Mouse (Mus musculus): ENCODE measurements around the gene E130208F15Rik. TPM values are rescaled to one million over a fixed set of nuclear protein-coding genes. Genes with fewer than 3 reads are reported as not detected.

E130208F15Rik gene
- polyA plus RNA-seq, 1 experiment = 0.81 TPM

DNA sequence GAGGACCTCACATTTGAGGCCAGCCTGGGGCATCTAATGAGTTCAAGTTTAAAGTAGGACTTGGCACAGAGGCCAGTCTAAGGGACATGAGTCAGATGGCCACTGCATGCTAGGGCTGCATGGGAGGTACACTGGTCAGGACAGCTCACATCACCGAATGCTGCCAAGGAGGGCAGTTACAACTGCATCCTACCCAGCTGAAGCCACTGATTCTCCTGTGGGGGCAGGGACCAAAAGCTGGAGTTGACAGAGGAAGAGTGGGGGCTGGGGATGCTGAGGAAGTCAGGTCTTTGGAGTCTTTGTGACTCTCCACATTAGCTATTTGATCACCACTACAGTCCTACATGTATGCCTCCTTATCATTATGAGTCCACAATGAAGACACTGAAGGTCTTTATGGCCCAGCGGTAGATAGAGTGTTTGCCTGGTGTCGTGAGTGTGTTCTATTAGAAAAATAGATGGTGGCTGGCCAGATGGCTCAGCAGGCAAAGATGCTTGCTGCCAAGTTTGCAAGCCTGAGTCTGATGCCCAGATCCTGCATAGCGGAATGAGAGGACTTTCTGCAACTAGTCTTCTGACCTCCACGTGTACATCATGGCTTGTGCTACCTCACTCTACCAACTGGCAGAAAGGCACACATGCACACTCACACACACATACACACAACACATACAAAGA is 18.0 kb downstream of the E130208F15Rik start:
- Histone ChIP-seq H3K4me3 (ENCODE audit: insufficient read depth, poor library complexity, severe bottlenecking) (no peak overlapping the region), H3ac (ENCODE audit: control insufficient read depth, insufficient read length, low read depth) (no peak overlapping the region), H3K27me3 (ENCODE audit: control insufficient read depth, insufficient read depth, insufficient read length) (peaks cover 48% of the 10 kb centered on the region), H3K79me2 (ENCODE audit: control insufficient read depth, insufficient read depth) (no peaks in the 10 kb centered on the region), H3K79me3 (ENCODE audit: low read depth) (no peaks in the 10 kb centered on the region), H3K36me3 (ENCODE audit: control insufficient read depth, insufficient read depth) (no peaks in the 10 kb centered on the region)
- no peak for TF ChIP-seq CEBPB (IDR thresholded peaks at IDR 0.05; ENCODE audit: low read depth)
- TF ChIP-seq MYOD1 (IDR thresholded peaks at IDR 0.05; ENCODE audit: control insufficient read depth, insufficient read length, low read depth) = no peak
- TF ChIP-seq MYOG (IDR thresholded peaks at IDR 0.05; ENCODE audit: control insufficient read depth, extremely low read depth, insufficient read length) = no peak
- TF ChIP-seq MAX (IDR thresholded peaks at IDR 0.05) = no peak
- TF ChIP-seq CTCF (IDR thresholded peaks at IDR 0.05; ENCODE audit: control insufficient read depth, insufficient read depth, insufficient read length) = no peak
- TF ChIP-seq USF1 (IDR thresholded peaks at IDR 0.05; ENCODE audit: low read depth) = no peak
- no peak for TF ChIP-seq FOSL1 (IDR thresholded peaks at IDR 0.05; ENCODE audit: insufficient read depth, low read length, poor library complexity, severe bottlenecking)

- H3K27me3 ChIP-seq (ENCODE audit: control insufficient read depth, insufficient read depth, insufficient read length) = peaks cover 47% of the 10 kb centered on the region
- H3K79me2 ChIP-seq (ENCODE audit: control insufficient read depth, insufficient read depth) = no peaks in the 10 kb centered on the region
- H3K79me3 ChIP-seq (ENCODE audit: low read depth) = no peaks in the 10 kb centered on the region
- H3K4me3 ChIP-seq (ENCODE audit: insufficient read depth, poor library complexity, severe bottlenecking) = no peak overlapping the region
- TF ChIP-seq MAX (IDR thresholded peaks at IDR 0.05) = no peak
- no peak for TF ChIP-seq FOSL1 (IDR thresholded peaks at IDR 0.05; ENCODE audit: insufficient read depth, low read length, poor library complexity, severe bottlenecking)
- no peak for TF ChIP-seq CTCF (IDR thresholded peaks at IDR 0.05; ENCODE audit: control insufficient read depth, insufficient read depth, insufficient read length)
- no peak for TF ChIP-seq USF1 (IDR thresholded peaks at IDR 0.05; ENCODE audit: low read depth)
- no peak for TF ChIP-seq MYOG (IDR thresholded peaks at IDR 0.05; ENCODE audit: control insufficient read depth, extremely low read depth, insufficient read length)
- TF ChIP-seq CEBPB (IDR thresholded peaks at IDR 0.05; ENCODE audit: low read depth) = no peak
- no peak for TF ChIP-seq MYOD1 (IDR thresholded peaks at IDR 0.05; ENCODE audit: control insufficient read depth, insufficient read length, low read depth)
- no peak overlapping the region for H3ac ChIP-seq (ENCODE audit: control insufficient read depth, insufficient read length, low read depth)
- H3K36me3 ChIP-seq (ENCODE audit: control insufficient read depth, insufficient read depth) = no peaks in the 10 kb centered on the region
Observed at GRCm38 (mm10) chr7:30346635-30347379, 25.3 kb downstream of the E130208F15Rik start.

DNA sequence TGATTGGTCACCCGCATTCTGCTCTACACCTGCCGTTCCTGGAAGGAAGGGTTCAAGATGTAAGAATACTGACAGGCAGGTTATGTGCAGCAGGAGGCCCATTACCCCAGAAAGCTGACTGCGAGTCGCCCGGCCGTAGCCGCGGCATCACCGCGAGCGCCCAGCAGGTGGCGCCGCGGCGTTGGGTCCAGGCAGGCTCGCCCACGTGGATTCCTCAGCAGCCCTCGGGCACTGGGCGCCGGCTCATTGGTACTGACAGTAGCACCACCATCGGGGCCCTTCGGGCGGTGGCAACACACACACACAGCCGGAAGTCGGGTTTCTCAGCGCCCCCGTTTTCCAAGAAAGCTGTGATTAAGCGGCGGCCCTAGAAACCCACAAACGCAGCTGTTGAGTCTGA is 26.3 kb downstream of the E130208F15Rik start:
- peaks cover 44% of the 10 kb centered on the region for H3K27me3 ChIP-seq (ENCODE audit: control insufficient read depth, insufficient read depth, insufficient read length)
- H3K36me3 ChIP-seq (ENCODE audit: control insufficient read depth, insufficient read depth) = no peaks in the 10 kb centered on the region
- no peaks in the 10 kb centered on the region for H3K79me2 ChIP-seq (ENCODE audit: control insufficient read depth, insufficient read depth)
- H3K4me3 ChIP-seq (ENCODE audit: insufficient read depth, poor library complexity, severe bottlenecking) = no peak overlapping the region
- no peak overlapping the region for H3ac ChIP-seq (ENCODE audit: control insufficient read depth, insufficient read length, low read depth)
- TF ChIP-seq CTCF (IDR thresholded peaks at IDR 0.05; ENCODE audit: control insufficient read depth, insufficient read depth, insufficient read length) (peak; percentile 90), MYOG (IDR thresholded peaks at IDR 0.05; ENCODE audit: control insufficient read depth, extremely low read depth, insufficient read length) (no peak)
- no peaks in the 10 kb centered on the region for H3K79me3 ChIP-seq (ENCODE audit: low read depth)

DNA sequence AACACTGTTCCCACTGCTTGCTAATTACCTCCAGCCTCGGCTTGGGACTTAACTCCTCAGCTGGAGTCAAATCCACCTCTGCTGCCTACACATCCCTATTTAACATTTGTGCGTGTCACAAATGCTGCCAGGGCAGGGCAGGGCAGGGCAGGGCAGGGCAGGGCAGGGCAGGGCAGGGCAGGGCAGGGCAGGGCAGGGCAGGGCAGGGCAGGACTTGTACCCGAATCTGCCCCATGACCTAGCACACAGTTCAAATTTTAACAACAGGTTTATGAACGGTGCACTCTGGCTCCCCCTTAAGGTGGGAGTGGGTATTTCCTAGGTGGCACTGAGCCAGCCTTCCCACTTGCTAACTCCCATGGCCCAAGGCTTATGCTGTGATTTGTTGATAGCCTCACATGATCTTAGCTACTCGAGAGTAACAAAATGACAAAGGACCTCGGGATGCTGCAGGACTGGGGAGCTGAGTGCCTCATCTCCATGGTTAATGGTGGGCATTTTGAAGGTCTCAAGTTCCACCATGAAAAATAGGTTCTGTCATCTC is 31.8 kb downstream of the E130208F15Rik start:
- Histone ChIP-seq H3K4me3 (ENCODE audit: insufficient read depth, poor library complexity, severe bottlenecking) (no peak overlapping the region), H3ac (ENCODE audit: control insufficient read depth, insufficient read length, low read depth) (no peak overlapping the region), H3K79me2 (ENCODE audit: control insufficient read depth, insufficient read depth) (no peaks in the 10 kb centered on the region), H3K79me3 (ENCODE audit: low read depth) (no peaks in the 10 kb centered on the region), H3K36me3 (ENCODE audit: control insufficient read depth, insufficient read depth) (no peaks in the 10 kb centered on the region), H3K27me3 (ENCODE audit: control insufficient read depth, insufficient read depth, insufficient read length) (peaks cover 51% of the 10 kb centered on the region)
- TF ChIP-seq CTCF (IDR thresholded peaks at IDR 0.05; ENCODE audit: control insufficient read depth, insufficient read depth, insufficient read length) = no peak
- TF ChIP-seq CEBPB (IDR thresholded peaks at IDR 0.05; ENCODE audit: low read depth) = no peak
- no peak for TF ChIP-seq FOSL1 (IDR thresholded peaks at IDR 0.05; ENCODE audit: insufficient read depth, low read length, poor library complexity, severe bottlenecking)
- TF ChIP-seq USF1 (IDR thresholded peaks at IDR 0.05; ENCODE audit: low read depth) = no peak
- no peak for TF ChIP-seq MAX (IDR thresholded peaks at IDR 0.05)
- TF ChIP-seq MYOG (IDR thresholded peaks at IDR 0.05; ENCODE audit: control insufficient read depth, extremely low read depth, insufficient read length) = no peak
- no peak for TF ChIP-seq MYOD1 (IDR thresholded peaks at IDR 0.05; ENCODE audit: control insufficient read depth, insufficient read length, low read depth)

DNA sequence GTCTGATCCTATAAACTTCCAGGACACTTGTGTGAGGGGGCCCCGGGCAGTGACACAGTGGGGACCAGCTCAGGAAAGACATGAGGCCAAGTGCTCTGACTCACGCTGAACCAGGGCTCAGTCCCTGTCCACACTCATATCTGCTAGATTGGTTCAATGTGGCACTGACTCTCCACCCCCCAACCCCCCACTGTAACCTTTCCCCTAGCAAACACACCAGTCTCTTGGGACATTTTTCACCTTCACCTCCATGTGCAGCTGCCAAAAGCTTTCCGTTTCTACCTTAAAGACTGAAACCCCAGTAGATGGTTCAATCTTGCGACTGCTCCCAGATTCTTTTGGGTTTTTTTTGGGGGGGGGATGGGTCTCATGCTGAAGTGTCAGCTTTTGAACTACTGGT is 32.5 kb downstream of the E130208F15Rik start:
- TF ChIP-seq FOSL1 (IDR thresholded peaks at IDR 0.05; ENCODE audit: insufficient read depth, low read length, poor library complexity, severe bottlenecking) = no peak
- no peak for TF ChIP-seq MAX (IDR thresholded peaks at IDR 0.05)
- TF ChIP-seq CEBPB (IDR thresholded peaks at IDR 0.05; ENCODE audit: low read depth) = no peak
- TF ChIP-seq MYOD1 (IDR thresholded peaks at IDR 0.05; ENCODE audit: control insufficient read depth, insufficient read length, low read depth) = no peak
- no peak for TF ChIP-seq USF1 (IDR thresholded peaks at IDR 0.05; ENCODE audit: low read depth)
- TF ChIP-seq CTCF (IDR thresholded peaks at IDR 0.05; ENCODE audit: control insufficient read depth, insufficient read depth, insufficient read length) = no peak
- no peak for TF ChIP-seq MYOG (IDR thresholded peaks at IDR 0.05; ENCODE audit: control insufficient read depth, extremely low read depth, insufficient read length)
- Histone ChIP-seq H3K4me3 (ENCODE audit: insufficient read depth, poor library complexity, severe bottlenecking) (no peak overlapping the region), H3K27me3 (ENCODE audit: control insufficient read depth, insufficient read depth, insufficient read length) (peaks cover 44% of the 10 kb centered on the region), H3K79me2 (ENCODE audit: control insufficient read depth, insufficient read depth) (no peaks in the 10 kb centered on the region), H3K36me3 (ENCODE audit: control insufficient read depth, insufficient read depth) (no peaks in the 10 kb centered on the region), H3ac (ENCODE audit: control insufficient read depth, insufficient read length, low read depth) (no peak overlapping the region), H3K79me3 (ENCODE audit: low read depth) (no peaks in the 10 kb centered on the region)
